Mouse (Mus musculus) heart, embryonic 14.5 days (tissue): ENCODE measurements around the gene Ccpg1. TPM values are rescaled to one million over a fixed set of nuclear protein-coding genes. Genes with fewer than 3 reads are reported as not detected.

Experiments used
- ATAC-seq: fragments of 200-750 bp; cut with Nextera tagmentation; 2 replicates; pipeline ENCODE4 v1.8.0; 2017; ENCODE audit warnings: low read depth, moderate TSS enrichment; ENCODE audit not compliant: insufficient number of reproducible peaks, insufficient read depth, low FRiP score
- H3K27ac ChIP-seq, 2 experiments: fragments of 200-500 bp in 1 of 2; fragments of 300-500 bp in 1 of 2; sonication (generic) in 1 of 2; replicated peaks in 1 of 2; 2 replicates each; pipeline ENCODE4 v1.5.1; 2012 to 2014; ENCODE audit warnings: low read depth in 2 of 2, low read length in 2 of 2, control low read depth in 1 of 2, mild to moderate bottlenecking in 1 of 2, mixed read lengths in 1 of 2; ENCODE audit not compliant: control insufficient read depth in 1 of 2, insufficient read depth in 1 of 2
- H3K27me3 ChIP-seq: fragments of 300-500 bp; sonication (generic); 2 replicates; pipeline ENCODE4 v1.6.1; 2014; ENCODE audit warnings: mild to moderate bottlenecking, low read length, control low read depth; ENCODE audit not compliant: control insufficient read depth, insufficient read depth
- H3K36me3 ChIP-seq: fragments of 300-500 bp; sonication (generic); 2 replicates; pipeline ENCODE4 v1.6.1; 2014; ENCODE audit warnings: mild to moderate bottlenecking, control low read depth, low read length, mixed read lengths; ENCODE audit not compliant: control insufficient read depth, insufficient read depth
- H3K4me1 ChIP-seq, 2 experiments: fragments of 200-500 bp in 1 of 2; fragments of 300-500 bp in 1 of 2; sonication (generic) in 1 of 2; 2 replicates each; pipeline ENCODE4 v1.6.1; 2012 to 2014; ENCODE audit warnings: low read length in 2 of 2, control low read depth in 1 of 2, mixed read lengths in 1 of 2; ENCODE audit not compliant: control insufficient read depth in 2 of 2, insufficient read depth in 2 of 2
- H3K4me2 ChIP-seq: fragments of 300-500 bp; sonication (generic); 2 replicates; pipeline ENCODE4 v1.6.1; 2014; ENCODE audit warnings: mild to moderate bottlenecking, low read length
- H3K4me3 ChIP-seq, 2 experiments: fragments of 200-500 bp in 1 of 2; fragments of 300-500 bp in 1 of 2; sonication (generic) in 1 of 2; 2 replicates each; pipeline ENCODE4 v1.5.1; 2012 to 2014; ENCODE audit warnings: low read length in 2 of 2, mild to moderate bottlenecking in 2 of 2, control low read depth in 1 of 2, low read depth in 1 of 2, moderate library complexity in 1 of 2; ENCODE audit not compliant: control insufficient read depth in 1 of 2, insufficient read depth in 1 of 2
- H3K9ac ChIP-seq: fragments of 300-500 bp; sonication (generic); 2 replicates; pipeline ENCODE4 v1.6.1; 2014; ENCODE audit warnings: mild to moderate bottlenecking, low read length
- H3K9me3 ChIP-seq: fragments of 300-500 bp; sonication (generic); 2 replicates; pipeline ENCODE4 v1.6.1; 2016; ENCODE audit warnings: low read length, control low read depth; ENCODE audit not compliant: control insufficient read depth
- WGBS: fragments of 180-500 bp; shearing (Covaris S2); extraction: QIAGEN DNeasy Blood & Tissue Kit; methylation state at CpG from one replicate; pipeline ENCODE4 v1.1.7; 2014; 5-methylcytosine and 5-hydroxymethylcytosine counted together
- polyA plus RNA-seq: library from polyadenylated mRNA; unstranded; fragments of >200 nt; fragmentation: Nextera tagmentation; extraction: Ambion mirVana; gene quantifications from 2 replicates; pipeline ENCODE4 v1.2.1, GENCODE M21; 2014

Ccpg1 gene
- polyA plus RNA-seq, 1 experiment from 2014 or later: 29.8 TPM

DNA sequence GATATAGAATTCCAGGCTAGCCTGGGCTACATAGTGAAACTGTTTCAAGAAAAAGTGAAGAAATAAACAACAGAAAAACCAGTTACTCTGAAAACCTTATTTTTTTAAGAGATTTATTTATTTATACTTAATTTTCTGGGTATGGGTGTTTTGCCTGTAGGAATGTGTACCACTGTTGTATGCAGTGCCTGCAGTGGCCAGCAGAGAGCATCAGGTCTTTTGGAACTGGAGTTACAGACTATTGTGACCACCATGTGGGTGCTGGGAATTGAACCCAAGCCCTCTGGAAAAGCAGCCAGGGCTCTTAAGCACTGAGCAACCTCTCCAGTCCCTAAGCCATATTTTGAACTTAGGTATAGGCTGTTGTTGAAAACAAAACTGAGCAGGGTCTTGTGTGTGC, 12.2 kb upstream of the Ccpg1 start:
- no peak overlapping the region for H3K9ac ChIP-seq
- ATAC-seq: no peak

DNA sequence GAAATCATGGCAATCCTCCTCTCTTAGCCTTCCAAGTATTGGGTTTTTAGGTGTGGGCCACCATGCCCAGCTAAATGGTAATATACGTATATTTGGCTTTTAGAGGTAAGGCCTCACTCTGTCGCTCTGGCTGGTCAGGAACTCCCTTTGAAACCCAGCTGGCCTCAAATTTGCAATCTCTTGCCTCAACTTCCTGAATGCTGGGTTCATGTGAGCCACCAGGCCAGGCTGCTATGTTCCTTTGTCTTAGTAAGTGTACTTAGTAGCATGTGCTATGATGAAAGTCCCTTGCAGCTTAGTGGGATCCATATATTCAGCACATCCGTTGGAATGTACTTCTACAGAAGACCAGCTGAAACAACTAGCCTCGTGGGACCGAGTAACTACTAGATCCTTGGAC, 10.5 kb upstream of the Ccpg1 start:
- Histone ChIP-seq H3K4me1 (no peaks in the 10 kb centered on the region), H3K36me3 (no peaks in the 10 kb centered on the region), H3K27ac (no peak overlapping the region), H3K9me3 (no peaks in the 10 kb centered on the region), H3K27me3 (no peaks in the 10 kb centered on the region), H3K4me3 (no peak overlapping the region), H3K4me2 (no peak overlapping the region), H3K9ac (no peak overlapping the region)
- no peak for ATAC-seq
- 82% methylated on average over 5 of the region's 5 CpGs for WGBS

More for the DNA sequence above, 12.2 kb upstream of the Ccpg1 start:
- Histone ChIP-seq H3K27me3 (no peaks in the 10 kb centered on the region), H3K9me3 (no peaks in the 10 kb centered on the region), H3K27ac (no peak overlapping the region), H3K4me3 (no peak overlapping the region), H3K4me1 (no peaks in the 10 kb centered on the region), H3K36me3 (no peaks in the 10 kb centered on the region), H3K4me2 (no peak overlapping the region)

DNA sequence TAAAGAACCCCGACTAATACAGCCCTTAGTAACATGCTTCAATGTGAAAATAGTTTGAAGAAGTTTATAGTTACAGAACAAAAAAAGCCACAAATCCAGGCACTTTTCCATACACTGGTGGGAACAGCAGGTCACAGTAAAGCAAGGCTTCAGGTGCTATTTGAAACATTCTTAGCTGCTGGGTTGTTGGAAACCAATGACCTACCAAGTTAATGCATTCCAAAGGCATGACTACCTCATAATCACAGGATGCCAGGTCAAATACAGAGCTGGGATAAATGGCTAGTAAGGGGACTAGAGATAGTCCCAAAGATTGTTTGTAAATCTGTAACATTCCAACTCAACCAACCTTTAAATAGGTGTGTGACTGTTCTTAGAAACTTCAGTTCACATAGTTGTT, 10.0 kb upstream of the Ccpg1 start:
- Histone ChIP-seq H3K4me1 (no peaks in the 10 kb centered on the region), H3K4me3 (no peak overlapping the region), H3K27ac (no peak overlapping the region), H3K36me3 (no peaks in the 10 kb centered on the region), H3K9ac (no peak overlapping the region), H3K9me3 (no peaks in the 10 kb centered on the region), H3K4me2 (no peak overlapping the region), H3K27me3 (no peaks in the 10 kb centered on the region)
- WGBS: 84% methylated on average over 1 of the region's 1 CpGs
- no peak for ATAC-seq

DNA sequence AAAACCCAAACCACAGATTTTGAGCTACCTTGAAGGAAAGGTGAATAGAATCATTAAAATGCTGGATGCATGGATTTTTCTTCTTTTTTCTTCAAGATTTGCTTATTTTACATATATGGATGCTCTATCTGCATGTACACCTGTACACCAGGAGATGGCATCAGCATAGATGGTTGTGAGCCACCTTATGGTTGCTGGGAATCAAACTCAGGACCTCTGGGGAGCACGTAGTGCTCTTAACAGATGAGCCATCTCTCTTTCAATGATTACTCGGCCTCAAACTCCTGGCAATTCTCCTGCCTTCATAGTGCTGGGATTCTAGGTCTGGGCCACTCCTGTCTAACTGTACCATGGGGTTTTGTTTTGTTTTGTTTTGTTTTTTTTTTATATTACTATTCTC, 2.2 kb upstream of the Ccpg1 start:
- Histone ChIP-seq H3K27me3 (no peaks in the 10 kb centered on the region), H3K4me1 (peaks cover 0 to 12% of the 10 kb centered on the region in 2 experiments; a peak in 2 of 4 replicates), H3K27ac (no peak overlapping the region), H3K9me3 (no peaks in the 10 kb centered on the region), H3K36me3 (no peaks in the 10 kb centered on the region), H3K4me3 (no peak overlapping the region), H3K4me2 (no peak overlapping the region), H3K9ac (no peak overlapping the region)
- 74% methylated on average over 2 of the region's 2 CpGs for WGBS
- ATAC-seq: no peak

DNA sequence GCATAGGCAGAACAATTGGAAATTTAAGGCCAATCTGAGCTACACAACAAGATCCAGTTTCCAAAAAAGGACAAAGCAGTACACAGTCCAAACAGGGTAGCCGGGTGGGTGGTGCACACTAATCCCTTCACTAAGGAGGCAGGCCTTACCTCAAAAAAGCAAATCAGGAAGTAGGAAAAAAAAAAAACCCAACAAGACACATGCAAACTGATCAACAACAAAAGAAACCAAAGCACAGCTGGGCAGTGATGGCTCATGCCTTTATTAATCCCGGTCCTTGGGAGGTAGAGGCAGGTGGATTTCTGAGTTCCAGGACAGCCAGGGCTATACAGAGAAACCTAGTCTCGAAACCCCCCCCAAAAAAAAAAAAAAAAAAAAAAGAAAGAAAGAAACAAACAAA, 2.5 kb downstream of the Ccpg1 start:
- Histone ChIP-seq H3K27ac (no peak overlapping the region), H3K4me1 (peaks cover 0 to 12% of the 10 kb centered on the region in 2 experiments; a peak in 2 of 4 replicates), H3K4me3 (no peak overlapping the region), H3K4me2 (no peak overlapping the region), H3K27me3 (no peaks in the 10 kb centered on the region), H3K36me3 (no peaks in the 10 kb centered on the region), H3K9ac (no peak overlapping the region), H3K9me3 (no peaks in the 10 kb centered on the region)
- ATAC-seq: no peak
- WGBS: 64% methylated on average over 3 of the region's 3 CpGs

DNA sequence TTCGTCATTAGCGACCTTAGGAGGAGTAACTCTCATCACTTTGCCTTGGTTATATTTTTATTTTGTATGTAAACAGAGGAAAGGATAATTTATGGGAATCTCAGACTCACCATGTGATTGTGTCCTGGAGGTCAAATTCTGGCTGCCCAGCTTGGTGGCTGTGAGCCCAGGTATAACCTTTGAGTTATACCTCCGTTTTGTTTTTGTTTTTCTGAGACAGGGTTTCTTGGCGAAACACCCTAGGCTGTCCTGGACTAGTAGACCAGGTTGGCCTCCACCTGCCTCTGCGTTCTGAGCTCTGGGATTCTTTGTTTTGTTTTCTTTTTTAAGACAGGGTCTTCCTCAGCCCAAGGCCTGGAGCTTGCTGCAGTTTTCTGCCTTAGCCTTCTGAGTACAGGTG, 3.5 kb downstream of the Ccpg1 start:
- Histone ChIP-seq H3K4me2 (no peak overlapping the region), H3K9ac (no peak overlapping the region), H3K36me3 (no peaks in the 10 kb centered on the region), H3K27ac (no peak overlapping the region), H3K4me3 (no peak overlapping the region), H3K9me3 (no peaks in the 10 kb centered on the region), H3K4me1 (peaks cover 0 to 12% of the 10 kb centered on the region in 2 experiments; a peak in 2 of 4 replicates), H3K27me3 (no peaks in the 10 kb centered on the region)
- ATAC-seq: no peak
- 75% methylated on average over 5 of the region's 5 CpGs for WGBS

DNA sequence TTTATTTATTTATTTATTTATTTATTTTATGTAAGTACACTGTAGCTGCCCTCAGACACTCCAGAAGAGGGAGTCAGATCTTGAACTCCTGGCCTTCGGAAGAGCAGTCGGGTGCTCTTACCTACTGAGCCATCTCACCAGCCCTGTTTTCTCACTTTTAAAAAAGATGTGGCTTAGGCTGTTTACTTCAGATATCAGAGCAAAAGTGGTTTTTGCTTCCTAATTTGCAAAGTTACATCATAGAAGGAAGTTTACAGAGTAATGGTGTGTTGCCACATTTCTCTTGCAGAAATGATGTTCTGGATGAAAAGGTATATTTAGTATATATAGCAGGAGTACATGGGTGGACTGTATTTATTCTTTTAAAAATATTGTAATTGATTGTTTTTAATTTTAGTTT, 6.2 kb downstream of the Ccpg1 start:
- no peak overlapping the region for H3K9ac ChIP-seq
- ATAC-seq: no peak

DNA sequence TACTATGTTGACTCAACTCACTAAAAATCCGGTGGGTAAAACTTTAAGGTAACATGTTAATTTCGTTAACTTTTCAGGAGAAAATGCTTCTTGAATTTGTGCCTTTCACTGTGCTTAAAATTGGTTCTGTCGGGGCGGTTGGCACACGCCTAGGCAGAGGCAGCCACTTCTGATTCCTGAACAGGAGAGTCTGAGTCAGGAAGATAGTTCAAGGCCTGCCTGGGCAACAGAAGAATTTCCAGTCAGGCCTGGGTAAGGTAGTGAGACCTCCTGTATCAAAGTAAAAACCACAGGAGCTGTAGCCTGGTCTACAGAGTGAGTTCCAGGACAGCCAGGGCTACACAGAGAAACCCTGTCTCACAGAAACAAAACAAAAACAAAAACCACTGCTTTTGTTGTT, 7.3 kb downstream of the Ccpg1 start:
- Histone ChIP-seq H3K9ac (no peak overlapping the region), H3K4me1 (no peaks in the 10 kb centered on the region), H3K36me3 (no peaks in the 10 kb centered on the region), H3K4me2 (no peak overlapping the region), H3K4me3 (no peak overlapping the region), H3K27me3 (no peaks in the 10 kb centered on the region), H3K9me3 (no peaks in the 10 kb centered on the region), H3K27ac (no peak overlapping the region)
- ATAC-seq: no peak
- WGBS: 86% methylated on average over 5 of the region's 5 CpGs

More for the DNA sequence above, 6.2 kb downstream of the Ccpg1 start:
- Histone ChIP-seq H3K36me3 (no peaks in the 10 kb centered on the region), H3K4me2 (no peak overlapping the region), H3K27me3 (no peaks in the 10 kb centered on the region), H3K27ac (no peak overlapping the region), H3K4me3 (no peak overlapping the region), H3K4me1 (0 out of 4 replicates have a peak, but pooled peaks cover 0 to under 1% of the 10 kb centered on the region in 2 experiments), H3K9me3 (no peaks in the 10 kb centered on the region)
- WGBS: 86% methylated on average over 2 of the region's 2 CpGs
